14 mouse cellular contexts compared by ENCODE assay signal in the genomic region with DNA sequence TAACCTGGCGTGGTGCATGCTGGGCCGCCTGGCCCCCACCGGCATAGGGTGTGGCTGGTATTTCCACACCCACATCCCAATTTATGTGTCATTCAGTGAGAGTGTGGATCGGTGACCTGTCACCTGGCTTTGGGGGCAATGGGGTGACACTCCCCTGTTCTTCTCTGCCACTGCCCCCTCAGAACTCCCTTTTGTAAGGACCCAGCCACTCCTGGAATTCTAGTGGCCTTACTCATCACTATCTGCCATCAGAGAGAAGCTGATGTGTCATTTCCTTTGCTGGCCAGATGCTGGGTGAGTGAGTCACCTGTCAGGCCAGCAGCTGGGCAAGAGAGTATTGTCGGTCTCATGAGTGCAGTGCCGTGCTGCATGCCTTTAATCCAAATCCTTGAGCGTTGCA. TPM values are rescaled to one million over a fixed set of nuclear protein-coding genes. Genes with fewer than 3 reads are reported as not detected.
DNase-seq lines count a peak whose midpoint lies in the region; ATAC-seq and TF ChIP-seq lines count a peak whose summit lies in the region.
"Had no signal": no experiment of that assay in that cellular context is flagged by ENCODE, and none has a peak within 500 bp of the region (broad histone marks: within the 10 kb centered on the region; RNA-seq: fewer than 3 reads in every experiment).

No protein-coding gene starts in this region.

- H3K27ac ChIP-seq in heart, embryonic 12.5 days (ENCODE audit: poor library complexity, severe bottlenecking) = peak overlapping the region; percentile 36
- H3K27ac ChIP-seq in stomach, postnatal 0 days (replicated peaks) = peak overlapping the region; percentile 63
- H3K27ac ChIP-seq: intestine, embryonic 15.5 days; limb, embryonic 15.5 days; midbrain, embryonic 13.5 days had no signal

- TF ChIP-seq EP300 in stomach, postnatal 0 days (optimal IDR thresholded peaks at IDR 0.05) = no peak

- 61% methylated on average over 7 of the region's 7 CpGs for WGBS in heart, embryonic 12.5 days
- 44% methylated on average over 7 of the region's 7 CpGs for whole genome bisulfite sequencing in stomach, postnatal 0 days

- H3K4me1 ChIP-seq in heart, embryonic 12.5 days (replicated peaks) = peaks cover 42% of the 10 kb centered on the region
- H3K4me1 ChIP-seq in stomach, postnatal 0 days (replicated peaks; ENCODE audit: control insufficient read depth, insufficient read depth) = peaks cover 13% of the 10 kb centered on the region

- no peak overlapping the region for H3K4me3 ChIP-seq in heart, embryonic 12.5 days
- H3K4me3 ChIP-seq in stomach, postnatal 0 days (ENCODE audit: low read depth, low read length) = no peak overlapping the region
- H3K4me3 ChIP-seq: erythroblast, embryonic 14.5 days; intestine, embryonic 15.5 days; limb, embryonic 15.5 days; midbrain, embryonic 13.5 days had no signal

- H3K27me3 ChIP-seq in heart, embryonic 12.5 days (replicated peaks) = no peaks in the 10 kb centered on the region
- H3K27me3 ChIP-seq in stomach, postnatal 0 days (ENCODE audit: control insufficient read depth, insufficient read depth, low read length) = no peaks in the 10 kb centered on the region
- H3K27me3 ChIP-seq: intestine, embryonic 15.5 days; limb, embryonic 15.5 days; midbrain, embryonic 13.5 days had no signal

- TF ChIP-seq CTCF in stomach, postnatal 0 days (IDR thresholded peaks at IDR 0.05; ENCODE audit: low read depth) = no peak

- peaks cover 46% of the 10 kb centered on the region for H3K36me3 ChIP-seq in heart, embryonic 12.5 days
- H3K36me3 ChIP-seq in stomach, postnatal 0 days (ENCODE audit: control insufficient read depth, insufficient read depth, low read length) = peaks cover 17% of the 10 kb centered on the region

- H3K4me2 ChIP-seq in heart, embryonic 12.5 days = no peak overlapping the region
- no peak overlapping the region for H3K4me2 ChIP-seq in stomach, postnatal 0 days (replicated peaks; ENCODE audit: low read depth)
- H3K4me2 ChIP-seq: intestine, embryonic 15.5 days; limb, embryonic 15.5 days; midbrain, embryonic 13.5 days had no signal

- no peak for DNase-seq in heart, postnatal 4 days
- DNase-seq in urinary bladder, adult 18-20 months (ENCODE audit: low spot score in 2 of 2) = peak; percentile 48 to 53
- DNase-seq in urinary bladder, postnatal 10 days (ENCODE audit: low spot score) = no peak
- peak; percentile 37 for DNase-seq in adrenal gland, postnatal 25 days
- DNase-seq in stomach, postnatal 0 days (ENCODE audit: low spot score) = no peak
- no peak for DNase-seq in left cerebral cortex, postnatal 25 days (ENCODE audit: low spot score in 2 of 2)
- DNase-seq: cerebellum, postnatal 36 days; thymus, postnatal 4 days had no signal

- no peak for ATAC-seq in heart, embryonic 12.5 days (ENCODE audit: insufficient number of reproducible peaks, low FRiP score)
- ATAC-seq in stomach, postnatal 0 days (ENCODE audit: low FRiP score, low TSS enrichment) = peak; percentile 55
- no peak for ATAC-seq in monocyte, adult 5-6 weeks (replicated peaks; ENCODE audit: insufficient number of reproducible peaks, low FRiP score, low TSS enrichment, poor library complexity, severe bottlenecking)
- ATAC-seq: intestine, embryonic 15.5 days; midbrain, embryonic 13.5 days had no signal

- no peak overlapping the region for H3K9ac ChIP-seq in heart, embryonic 12.5 days
- no peak overlapping the region; the same call in 1 of the 2 replicates for H3K9ac ChIP-seq in stomach, postnatal 0 days (ENCODE audit: low read length)
- H3K9ac ChIP-seq: intestine, embryonic 15.5 days; limb, embryonic 15.5 days; midbrain, embryonic 13.5 days had no signal

- intact Hi-C loops in left cerebral cortex, postnatal 25 days (cut with DNase I) = no loop called here

- H3K9me3 ChIP-seq in heart, embryonic 12.5 days (replicated peaks) = no peaks in the 10 kb centered on the region
- no peaks in the 10 kb centered on the region for H3K9me3 ChIP-seq in stomach, postnatal 0 days (ENCODE audit: control insufficient read depth, low read length)
- H3K9me3 ChIP-seq: intestine, embryonic 15.5 days; limb, embryonic 15.5 days; midbrain, embryonic 13.5 days had no signal

RNA-seq across cellular contexts. Expression of a gene that starts 6.0 kb away (rescaled TPM):
- polyA plus RNA-seq in heart, embryonic 12.5 days (2016; fragmentation: Nextera tagmentation; extraction: Ambion mirVana) = 26.0 and 30.8 TPM in 2 replicates
- 10 to 100 TPM; 39.9 to 43.5 TPM for total RNA-seq in heart, postnatal 4 days (2021)
- total RNA-seq in adrenal gland, postnatal 25 days (2021) = 126 and 145 TPM in 2 replicates
- polyA plus RNA-seq in stomach, postnatal 0 days (2015; fragmentation: Nextera tagmentation; extraction: Ambion mirVana) = 28.9 and 30.4 TPM in 2 replicates
- total RNA-seq in left cerebral cortex, postnatal 25 days (2021) = 10 to 100 TPM; 15.4 to 16.4 TPM
- 63.8 to 106 TPM (median 96.1 TPM) in 3 replicates for total RNA-seq in monocyte, adult 5-6 weeks (2017)

RNA-seq across cellular contexts. Expression of a gene that starts 30.8 kb away (rescaled TPM):
- polyA plus RNA-seq in heart, embryonic 12.5 days (2016; fragmentation: Nextera tagmentation; extraction: Ambion mirVana) = 84.5 and 86.8 TPM in 2 replicates
- total RNA-seq in heart, postnatal 4 days (2021) = 10 to 100 TPM; 37.2 to 38.4 TPM
- total RNA-seq in adrenal gland, postnatal 25 days (2021) = 4.7 and 5.6 TPM in 2 replicates
- 29.2 and 31.2 TPM in 2 replicates for polyA plus RNA-seq in stomach, postnatal 0 days (2015; fragmentation: Nextera tagmentation; extraction: Ambion mirVana)
- 1 to 10 TPM; 1.6 to 1.7 TPM for total RNA-seq in left cerebral cortex, postnatal 25 days (2021)
- total RNA-seq in monocyte, adult 5-6 weeks (2017) = 4.1 to 8.0 TPM (median 6.2 TPM) in 3 replicates

Comparison
In these comparisons a context has a peak if more than half of its experiments do, and no peak if none do; other contexts are left out.
1. DNase-seq: peak in urinary bladder, adult 18-20 months (2 of 2) and adrenal gland, postnatal 25 days (single experiment); none in heart, postnatal 4 days (single experiment), urinary bladder, postnatal 10 days (single experiment), stomach, postnatal 0 days (single experiment) and left cerebral cortex, postnatal 25 days (0 of 2).